Mouse (Mus musculus) retina, embryonic 14.5 days (tissue): ENCODE measurements at regions not wholly inside any gene's neighbourhood (a gene's known extent, or its start where the extent isn't known, plus 50 kb on each side); places are given as distances from the start of the nearest gene placed in this dataset.
A peak's percentile ranks its signal among the peaks of the same experiment; 100 is the strongest.
"Not testable (repeated sequence)": the region's sequence is repeated elsewhere in the genome, so short reads cannot be mapped to it uniquely, and the experiment has no call there.

Experiments
- DNase-seq: peaks from one replicate; pipeline ENCODE4 v3.0.0-alpha.2; 2015; ENCODE audit warnings: low spot score

GRCm38 (mm10) chrX:24169992-24170391, 211.3 kb upstream of the Gm4985 start:
- not testable (repeated sequence) for DNase-seq

GRCm38 (mm10) chrX:24161654-24162053, 202.9 kb upstream of the Gm4985 start:
- not testable (repeated sequence) for DNase-seq

- DNase-seq: peak; percentile 1
Measured at GRCm38 (mm10) chrX:24153277-24153873, 194.6 kb upstream of the Gm4985 start.
